Mouse (Mus musculus): ENCODE results near the gene Ovch2. TPM values are rescaled to one million over a fixed set of nuclear protein-coding genes. Genes with fewer than 3 reads are reported as not detected.

Ovch2 gene
- total RNA-seq, 2 experiments from 2014 or later, result not detected

DNA sequence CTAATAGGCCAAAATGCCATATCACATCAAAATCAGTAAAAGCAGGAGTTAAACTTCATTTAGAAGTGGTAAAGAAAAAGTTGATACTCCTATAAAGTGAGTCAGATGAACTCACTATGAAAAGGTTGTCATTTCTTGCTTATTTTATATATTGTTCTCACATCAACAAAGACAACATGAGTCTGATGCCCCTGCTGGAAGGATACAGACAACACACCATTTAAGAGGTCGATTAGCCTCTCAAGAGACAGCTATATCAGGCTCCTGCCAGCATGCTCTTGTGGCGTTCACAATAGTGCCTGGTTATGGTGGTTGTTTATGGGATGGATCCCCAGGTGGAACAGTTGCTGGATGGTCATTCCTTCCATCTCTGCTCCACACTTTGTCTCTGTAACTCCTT, 67.8 kb downstream of the Ovch2 start:
- intact Hi-C loops (cut with DNase I), result no loop called here
- no peak overlapping the region for H3K4me3 ChIP-seq
- no peak overlapping the region for H3K27ac ChIP-seq
- TF ChIP-seq CTCF (IDR thresholded peaks at IDR 0.05), result no peak; the same call in 1 of the 2 replicates
- no peak for DNase-seq

Other genes with a start within 250 kb of the Ovch2 start
- gene Olfml1, start 233.8 kb downstream of the Ovch2 start, total RNA-seq (2021), result 1 to 10 TPM; 2.0 to 2.6 TPM
- 10 to 100 TPM; 10.6 to 19.0 TPM for gene Ppfibp2, start 206.0 kb downstream of the Ovch2 start, total RNA-seq (2021)
- gene 5330417H12Rik, start 176.0 kb downstream of the Ovch2 start, total RNA-seq (2021), result not detected
- gene Cyb5r2, start 43.2 kb downstream of the Ovch2 start, total RNA-seq (2021), result under 1 TPM in 1 of 2 experiments, not detected in 1; 0.20 TPM
- gene Olfr467, start 11.1 kb upstream of the Ovch2 start, total RNA-seq (2021), result not detected
- not detected for gene Olfr469, start 24.3 kb upstream of the Ovch2 start, total RNA-seq (2021)
- not detected for gene Olfr470, start 46.3 kb upstream of the Ovch2 start, total RNA-seq (2021)
- gene Olfr472, start 96.7 kb upstream of the Ovch2 start, total RNA-seq (2021), result not detected
- gene Olfr473, start 129.2 kb upstream of the Ovch2 start, total RNA-seq (2021), result not detected
- gene Olfr474, start 153.4 kb upstream of the Ovch2 start, total RNA-seq (2021), result not detected
- gene Olfr476, start 163.6 kb upstream of the Ovch2 start, total RNA-seq (2021), result not detected
- gene Olfr477, start 185.5 kb upstream of the Ovch2 start, total RNA-seq (2021), result not detected
- gene Olfr478, start 232.8 kb upstream of the Ovch2 start, total RNA-seq (2021), result not detected
- not detected for gene Olfr479, start 249.5 kb upstream of the Ovch2 start, total RNA-seq (2021)

Data from gastrocnemius, adult 2 months (tissue).